Mouse (Mus musculus): ENCODE data around the gene Sh3kbp1.

DNA sequence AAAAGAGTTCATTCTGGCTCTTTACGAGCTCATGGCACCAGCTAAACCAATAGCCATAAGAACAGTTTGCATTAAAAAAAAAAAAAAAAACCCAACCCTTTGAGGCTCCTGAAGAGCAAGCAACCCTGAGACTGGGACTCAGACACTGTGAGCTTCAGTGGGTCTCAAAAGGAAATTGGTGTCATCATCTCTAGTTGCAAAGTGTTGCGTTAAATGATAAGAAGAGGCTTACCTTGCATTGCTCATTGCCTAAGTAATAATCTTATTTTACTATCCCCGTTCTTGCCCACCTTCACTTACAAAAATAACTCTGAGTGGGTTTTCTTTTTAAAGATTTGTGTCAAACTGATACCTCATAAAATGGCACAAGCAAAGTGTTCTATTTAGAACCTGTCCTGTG is 21.5 kb downstream of the Sh3kbp1 start:
- no peak for TF ChIP-seq CTCF (IDR thresholded peaks at IDR 0.05; ENCODE audit: extremely low read depth, insufficient read depth, low read length)
- no peak for TF ChIP-seq POLR2A (IDR thresholded peaks at IDR 0.05; ENCODE audit: extremely low read depth, insufficient read depth, low read length)
